Mouse (Mus musculus) kidney, adult 8-10 months (tissue): Measurements from ENCODE around the gene Stim2.

Experiments used
- DNase-seq, 2 experiments: peaks; one replicate each; pipeline ENCODE4 v3.0.0; 2022

Stim2 gene

GRCm38 (mm10) chr5:53998146-53998742 lies at the start of gene Stim2:
Gene Stim2 (plus strand): TSS chr5:53998499.
- DNase-seq, result peak; percentile 93 to 94

- DNase-seq, result peak; percentile 78 to 81
Observed at GRCm38 (mm10) chr5:53948606-53949266, 49.6 kb upstream of the Stim2 start.

DNA sequence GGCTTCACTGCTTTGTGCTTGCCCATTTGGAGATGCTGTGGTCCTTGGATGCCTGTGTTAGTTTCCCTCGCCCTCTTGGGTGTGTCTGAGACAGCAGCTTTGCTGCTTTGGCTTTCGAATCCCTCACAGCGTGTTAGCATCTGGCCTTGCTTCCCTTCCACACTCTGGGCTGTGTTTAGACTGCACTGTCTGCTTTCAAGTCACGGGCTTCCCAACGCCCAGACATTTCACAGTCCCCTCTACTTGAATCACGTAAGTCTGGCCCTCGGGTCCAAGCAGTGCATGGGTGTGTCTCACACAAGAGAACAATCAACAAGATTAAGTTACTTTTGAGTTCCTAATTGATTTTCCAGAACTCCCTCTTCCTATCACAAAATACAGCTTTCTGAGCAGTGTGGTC lies 48.1 kb upstream of the Stim2 start:
- no peak for DNase-seq

DNA sequence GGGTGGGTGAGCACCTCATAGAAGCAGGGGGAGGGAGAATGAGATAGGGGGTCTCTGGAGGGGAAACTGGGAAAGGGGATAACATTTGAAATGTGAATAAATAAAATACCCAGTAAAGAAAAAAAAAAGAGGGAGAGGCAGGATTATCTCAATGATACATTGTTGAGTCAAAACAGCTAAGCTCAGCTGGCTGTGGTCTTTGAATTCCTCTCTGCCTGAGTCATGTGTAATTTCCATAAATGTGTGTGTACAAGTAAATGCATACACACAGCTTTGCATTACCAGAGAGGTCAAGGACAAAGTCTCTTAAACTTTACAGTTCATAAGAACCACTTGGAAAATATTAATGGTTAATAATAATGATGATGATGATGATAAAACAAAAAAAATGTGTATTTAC lies 45.1 kb upstream of the Stim2 start:
- no peak for DNase-seq

DNA sequence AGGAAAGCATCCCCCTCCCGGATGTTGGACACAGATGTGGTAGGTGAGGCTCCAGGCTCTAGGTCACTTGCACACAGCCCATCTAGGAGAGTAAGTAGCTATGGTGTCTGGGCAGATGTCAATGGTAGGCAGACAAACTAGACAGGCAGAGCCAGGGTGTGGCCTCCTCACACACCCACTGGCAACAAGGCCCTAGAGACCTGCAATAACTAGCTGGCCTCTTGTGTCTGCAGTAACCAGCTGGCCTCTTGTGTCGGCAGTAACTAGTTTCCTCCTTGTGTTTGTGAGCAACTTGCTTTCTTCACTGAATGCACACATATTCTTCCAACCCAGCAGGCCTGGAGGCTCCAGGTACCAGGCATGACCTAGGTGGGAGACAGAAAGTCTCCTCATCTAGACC lies 44.5 kb upstream of the Stim2 start:
- DNase-seq, result no peak

DNA sequence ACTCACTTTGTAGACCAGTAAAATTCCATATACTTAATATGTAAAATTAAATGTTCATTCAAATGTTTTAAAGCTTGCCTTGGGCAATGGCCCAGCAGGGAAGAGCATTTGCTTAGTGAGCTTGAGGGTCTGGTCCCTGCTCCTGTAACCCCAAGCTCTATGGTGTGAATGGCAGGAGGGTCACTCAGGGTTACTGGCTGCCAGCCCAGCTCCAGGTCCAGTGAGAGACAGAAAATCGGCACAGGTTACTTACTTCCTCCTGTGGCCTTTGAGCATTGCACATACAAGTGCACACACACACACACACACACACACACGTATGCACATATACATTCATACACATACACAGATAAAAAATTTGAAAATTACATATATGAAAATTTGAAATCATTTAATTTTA lies 42.3 kb upstream of the Stim2 start:
- DNase-seq, result no peak

GRCm38 (mm10) chr5:53956396-53957314 lies 41.6 kb upstream of the Stim2 start:
- DNase-seq, result no peak

- no peak for DNase-seq
Observed at GRCm38 (mm10) chr5:53957348-53957747, 41.0 kb upstream of the Stim2 start.

DNA sequence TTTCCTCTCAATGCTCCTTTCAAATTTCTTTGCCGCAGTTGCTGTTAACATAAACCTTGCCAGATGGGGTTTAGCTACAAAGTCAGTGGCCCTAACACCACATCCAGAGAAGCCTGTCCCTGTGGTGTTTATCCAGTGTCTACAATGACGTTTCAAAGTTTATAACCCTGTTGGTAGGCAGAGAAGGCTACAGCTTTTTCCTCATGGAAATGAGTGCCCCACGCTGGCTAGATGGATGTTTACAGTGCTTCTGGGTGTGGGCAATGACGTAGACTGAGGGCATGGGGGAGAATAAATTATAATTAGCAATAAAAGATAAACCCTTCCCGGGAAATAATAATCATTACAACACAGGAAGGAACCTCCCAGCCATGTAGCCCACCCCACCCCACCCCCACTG lies 37.1 kb upstream of the Stim2 start:
- DNase-seq, result no peak

DNA sequence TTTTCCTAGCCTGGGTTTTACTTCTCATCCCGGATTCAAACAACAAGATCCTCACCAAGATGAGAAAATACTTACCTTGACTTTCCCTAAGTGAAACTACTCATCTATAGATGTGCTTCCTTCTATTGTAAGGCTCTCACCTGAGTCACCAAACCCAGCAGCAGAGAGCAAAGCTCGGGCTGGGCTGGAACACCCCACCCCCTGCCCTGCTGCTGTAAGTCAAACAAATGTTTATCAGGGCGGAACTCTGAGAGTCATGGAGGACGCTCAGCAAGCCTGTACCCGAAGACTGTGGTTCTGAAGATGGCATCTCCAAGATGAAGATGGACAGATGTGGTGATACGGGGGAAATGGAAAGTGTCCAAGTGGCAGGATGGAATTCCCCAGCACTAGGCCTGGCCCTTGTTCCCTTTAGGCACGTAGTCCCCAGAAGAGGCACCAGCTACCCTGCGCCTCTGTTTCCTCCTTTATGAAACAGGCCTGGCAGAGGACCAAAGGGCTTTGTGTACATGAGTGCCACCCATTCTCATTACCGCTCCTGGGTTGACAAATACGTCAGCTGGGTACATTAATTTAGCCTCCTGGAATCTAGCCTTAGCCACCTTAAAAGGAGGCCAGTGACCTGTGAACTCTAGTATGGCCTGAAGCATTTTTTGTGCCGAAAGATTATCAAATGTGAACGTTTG lies 36.3 kb upstream of the Stim2 start:
- peak; percentile 34 to 50 for DNase-seq

DNA sequence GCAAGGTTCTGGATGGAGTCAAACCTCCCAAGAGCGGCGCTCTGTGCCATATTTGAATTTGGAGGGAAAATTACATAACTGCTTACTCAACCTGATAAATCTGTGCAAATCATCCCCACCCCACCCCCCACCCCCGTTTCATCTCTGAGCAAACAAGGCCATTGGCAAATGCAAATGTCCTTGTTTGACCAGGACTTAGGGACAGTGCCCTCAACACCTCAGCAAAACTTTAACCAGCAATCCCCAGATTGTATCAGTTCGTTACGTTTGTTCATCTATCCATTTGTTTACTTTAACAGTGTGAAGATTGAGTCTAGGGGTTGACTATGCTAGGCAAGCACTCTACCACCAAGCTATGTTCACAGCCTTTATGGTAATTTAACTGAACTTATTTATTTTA lies 32.6 kb upstream of the Stim2 start:
- DNase-seq, result no peak

GRCm38 (mm10) chr5:53967560-53967959 lies 30.7 kb upstream of the Stim2 start:
- no peak for DNase-seq

DNA sequence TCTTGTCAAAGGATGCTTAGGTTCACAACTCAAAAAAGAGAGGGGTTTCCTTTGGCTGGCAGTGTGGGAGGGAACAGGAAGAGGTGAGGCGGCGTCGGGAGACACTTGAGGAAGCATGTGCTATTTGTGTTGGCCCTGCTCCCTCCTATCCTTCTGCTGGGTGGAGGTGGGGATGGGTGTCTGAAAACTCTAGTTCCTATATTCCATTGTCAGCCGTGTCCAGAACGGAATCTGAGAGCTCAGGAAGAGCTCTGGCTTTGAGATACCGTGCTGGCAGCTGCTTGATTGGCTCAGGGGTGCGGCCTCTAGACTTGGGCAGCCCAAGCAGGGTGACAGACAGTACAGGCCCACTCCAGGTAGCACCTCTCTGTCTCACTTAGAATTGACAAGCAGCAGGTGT lies 28.1 kb upstream of the Stim2 start:
- peak; percentile 28 to 56 for DNase-seq

DNA sequence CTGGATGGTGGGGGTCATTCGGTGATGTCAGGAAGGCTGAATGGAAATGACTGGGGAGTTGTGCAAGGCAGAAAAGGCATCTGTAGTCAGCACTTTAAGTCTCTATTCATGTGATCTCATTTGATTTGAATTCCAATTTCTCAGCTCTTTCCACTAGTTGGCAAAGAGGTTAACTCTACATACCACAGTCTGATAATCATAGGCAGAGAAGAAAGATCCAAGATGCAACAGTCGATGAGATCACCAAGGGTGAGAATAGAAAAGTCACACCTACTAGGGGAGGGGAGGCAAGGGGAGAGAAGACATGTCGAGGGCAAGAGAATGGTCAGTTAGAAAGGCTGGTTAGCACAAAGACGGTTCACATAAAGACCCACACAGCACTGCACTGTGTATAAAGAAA lies 27.1 kb upstream of the Stim2 start:
- DNase-seq, result no peak

GRCm38 (mm10) chr5:53972905-53973304 lies 25.4 kb upstream of the Stim2 start:
- DNase-seq, result no peak

GRCm38 (mm10) chr5:53976497-53976896 lies 21.8 kb upstream of the Stim2 start:
- DNase-seq, result no peak

- DNase-seq, result no peak
Observed at GRCm38 (mm10) chr5:53977060-53977459, 21.2 kb upstream of the Stim2 start.

- DNase-seq, result no peak
Observed at GRCm38 (mm10) chr5:53983358-53983757, 14.9 kb upstream of the Stim2 start.

DNA sequence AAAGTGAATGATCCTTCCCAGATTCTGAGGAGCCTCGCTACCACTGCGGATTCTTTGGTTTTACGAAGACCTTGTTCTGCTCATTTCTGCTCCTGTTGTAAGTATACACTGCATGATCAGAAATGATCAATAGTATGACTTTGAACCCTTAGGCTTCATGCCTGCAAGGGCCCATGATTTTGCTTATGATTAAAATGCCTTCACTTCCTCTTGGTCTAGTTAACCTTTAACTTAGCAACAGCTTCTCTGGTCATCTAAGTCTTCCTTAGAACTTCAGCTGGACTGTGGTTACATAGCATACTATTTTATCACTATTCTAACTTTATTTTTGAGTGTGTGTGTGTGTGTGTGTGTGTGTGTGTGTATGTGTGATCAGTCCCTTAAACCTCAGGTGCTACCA lies 12.7 kb upstream of the Stim2 start:
- DNase-seq, result no peak

- DNase-seq, result no peak
Observed at GRCm38 (mm10) chr5:53987496-53987895, 10.8 kb upstream of the Stim2 start.

DNA sequence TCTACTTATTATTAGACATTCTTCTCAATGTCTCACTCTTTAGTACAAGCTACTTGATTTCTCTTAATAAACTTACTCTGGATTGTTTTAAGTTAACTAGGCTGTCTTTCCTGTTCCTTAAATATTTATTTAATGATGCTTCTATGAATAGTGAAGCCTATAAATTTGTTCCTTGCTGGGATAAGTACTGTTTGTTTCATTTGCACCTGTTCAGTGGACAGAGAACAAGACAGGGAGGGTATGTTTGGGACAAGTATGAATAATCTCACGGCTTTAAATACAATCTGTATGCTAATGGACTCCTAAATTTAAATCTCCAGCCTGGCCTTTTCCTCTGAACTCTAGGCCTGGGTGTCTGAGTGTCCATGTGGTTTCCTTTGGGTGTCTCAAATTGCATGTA lies 10.2 kb upstream of the Stim2 start:
- no peak for DNase-seq

GRCm38 (mm10) chr5:53992616-53993015 lies 5.7 kb upstream of the Stim2 start:
- peak; percentile 27 to 41 for DNase-seq

DNA sequence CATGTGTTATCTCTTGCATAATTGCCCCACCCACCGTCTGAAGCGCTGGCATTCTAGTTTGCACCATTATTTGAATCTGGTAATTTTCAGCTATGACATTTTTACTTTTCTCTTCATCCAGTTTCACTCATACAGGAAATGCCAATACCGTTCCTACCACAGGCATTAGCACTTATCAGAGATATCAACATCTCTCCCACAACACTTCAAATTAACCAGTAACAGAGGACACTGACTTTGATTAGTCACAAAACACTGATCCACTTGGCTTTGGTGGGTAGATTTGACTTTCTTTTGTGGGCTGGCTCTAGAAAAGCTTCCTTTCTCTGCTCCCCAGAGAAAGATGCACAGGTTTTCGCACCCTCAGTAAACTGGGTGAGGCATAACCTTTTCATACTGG lies 3.7 kb upstream of the Stim2 start:
- no peak for DNase-seq
